Mouse (Mus musculus) C2C12 (cell line): Measurements from ENCODE around the gene 1700074P13Rik. TPM values are rescaled to one million over a fixed set of nuclear protein-coding genes. Genes with fewer than 3 reads are reported as not detected.
"Not testable (repeated sequence)": the region's sequence is repeated elsewhere in the genome, so short reads cannot be mapped to it uniquely, and the experiment has no call there.

Experiments used
- H3K27me3 ChIP-seq: one replicate; pipeline ENCODE4 v1.6.1; 2011; ENCODE audit not compliant: control insufficient read depth, insufficient read depth, insufficient read length
- H3K36me3 ChIP-seq: one replicate; pipeline ENCODE4 v1.6.1; 2011; ENCODE audit not compliant: control insufficient read depth, insufficient read depth
- H3K4me3 ChIP-seq: one replicate; pipeline ENCODE4 v1.5.1; 2011; ENCODE audit warnings: mild to moderate bottlenecking, control low read depth; ENCODE audit not compliant: poor library complexity, insufficient read depth, severe bottlenecking
- H3K79me2 ChIP-seq: one replicate; pipeline ENCODE4 v1.6.1; 2011; ENCODE audit not compliant: control insufficient read depth, insufficient read depth
- H3K79me3 ChIP-seq: one replicate; pipeline ENCODE4 v1.6.1; 2011; ENCODE audit warnings: low read depth, control low read depth
- H3ac ChIP-seq: one replicate; pipeline ENCODE3; 2011; ENCODE audit warnings: low read depth; ENCODE audit not compliant: control insufficient read depth, insufficient read length
- CEBPB ChIP-seq: IDR thresholded peaks from one replicate; pipeline ENCODE4 v1.6.1; 2011; ENCODE audit warnings: low read depth, mild to moderate bottlenecking, control low read depth, moderate library complexity
- CTCF ChIP-seq: IDR thresholded peaks from one replicate; pipeline ENCODE4 v1.5.1; 2011; ENCODE audit not compliant: control insufficient read depth, insufficient read depth, insufficient read length
- FOSL1 ChIP-seq: IDR thresholded peaks from one replicate; pipeline ENCODE4 v1.8.0; 2011; ENCODE audit warnings: mild to moderate bottlenecking, low read length; ENCODE audit not compliant: poor library complexity, insufficient read depth, severe bottlenecking
- MAX ChIP-seq: IDR thresholded peaks from one replicate; pipeline ENCODE4 v1.6.1; 2011; ENCODE audit warnings: mild to moderate bottlenecking, control low read depth
- MYOD1 ChIP-seq: IDR thresholded peaks from one replicate; pipeline ENCODE4 v1.6.1; 2011; ENCODE audit warnings: low read depth; ENCODE audit not compliant: control insufficient read depth, insufficient read length
- MYOG ChIP-seq: IDR thresholded peaks from one replicate; pipeline ENCODE4 v1.6.1; 2011; ENCODE audit not compliant: control insufficient read depth, insufficient read length; ENCODE audit errors: extremely low read depth
- USF1 ChIP-seq: IDR thresholded peaks from one replicate; pipeline ENCODE4 v1.6.1; 2011; ENCODE audit warnings: low read depth, mild to moderate bottlenecking, control low read depth, moderate library complexity
- long read RNA-seq, 2 experiments: library from polyadenylated mRNA; unstranded; transcript quantifications; one replicate each; pipeline ENCODE4 v2.0.0; 2019 to 2020
- polyA plus RNA-seq: library from polyadenylated mRNA; unstranded; fragments of >200 nt; fragmentation: generic; extraction: Trizol; gene quantifications from one replicate; pipeline ENCODE4 v1.2.1, GENCODE M21; 2012; ENCODE audit warnings: missing spikeins

The 1700074P13Rik gene
- polyA plus RNA-seq = not detected
- long read RNA-seq, experiment 1 = 0 reads
- long read RNA-seq, experiment 2 = 0 reads

DNA sequence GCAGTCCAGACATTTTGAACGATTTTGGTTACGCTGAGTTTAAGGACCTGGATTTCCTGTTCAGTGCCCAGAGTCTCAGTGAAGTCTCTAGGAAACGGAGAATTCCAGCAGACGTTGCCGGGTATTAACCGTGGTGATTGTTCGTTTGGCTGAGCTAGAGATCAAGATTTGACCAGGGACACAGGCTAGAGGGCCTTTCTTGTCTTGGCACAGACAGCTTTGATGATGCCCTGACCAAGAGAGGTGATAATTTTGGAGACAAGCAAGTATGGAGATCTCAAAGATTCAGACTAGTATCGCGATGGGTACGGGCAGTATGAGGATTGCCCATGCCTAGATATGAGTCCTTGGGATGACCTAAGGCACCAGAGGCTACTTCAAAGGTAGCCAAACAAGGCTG is at the start of gene 1700074P13Rik:
1700074P13Rik (minus strand) TSS at position 101 of the 400 bp plus-strand sequence.
- H3ac ChIP-seq = no peak within 1 kb of the TSS
- no peaks in the 10 kb centered on the region for H3K79me3 ChIP-seq
- no peak within 1 kb of the TSS for H3K4me3 ChIP-seq
- H3K27me3 ChIP-seq = no peaks in the 10 kb centered on the region
- no peaks in the 10 kb centered on the region for H3K79me2 ChIP-seq
- no peaks in the 10 kb centered on the region for H3K36me3 ChIP-seq
- no peak for TF ChIP-seq FOSL1
- TF ChIP-seq CTCF = no peak
- TF ChIP-seq MAX = no peak
- TF ChIP-seq MYOG = no peak
- no peak for TF ChIP-seq MYOD1
- no peak for TF ChIP-seq CEBPB
- TF ChIP-seq USF1 = no peak

DNA sequence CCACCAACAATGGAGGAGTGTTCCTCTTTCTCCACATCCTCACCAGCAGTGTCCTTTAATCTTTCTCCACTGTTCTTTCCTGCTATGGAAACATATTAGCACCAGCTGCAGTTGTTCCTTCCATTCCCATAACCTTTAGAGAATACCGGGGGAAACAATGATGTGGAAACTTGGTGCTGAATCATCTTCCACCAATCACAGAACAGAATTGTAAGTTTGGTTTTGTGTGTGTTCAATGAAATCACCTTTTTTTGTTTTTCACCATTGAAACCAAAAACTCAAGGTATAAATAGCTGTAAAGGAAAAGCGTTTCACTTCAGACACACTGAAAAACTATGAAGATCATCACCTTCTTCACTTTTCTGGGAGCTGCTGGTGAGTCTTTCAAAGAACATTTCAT is 24.1 kb upstream of the 1700074P13Rik start, which contains the start of gene 1810009J06Rik:
1810009J06Rik (plus strand) TSS at position 301 of the 400 bp plus-strand sequence.
- not testable (repeated sequence) for H3K27me3 ChIP-seq, H3K4me3 ChIP-seq

GRCm38 (mm10) chr6:40953716-40954115 is 13.4 kb upstream of the 1700074P13Rik start:
- H3K36me3 ChIP-seq = no peaks in the 10 kb centered on the region

More for the DNA sequence above, 24.1 kb upstream of the 1700074P13Rik start, which contains the start of gene 1810009J06Rik:
- H3K79me3 ChIP-seq, H3K36me3 ChIP-seq, H3ac ChIP-seq, H3K79me2 ChIP-seq: not testable (repeated sequence)

DNA sequence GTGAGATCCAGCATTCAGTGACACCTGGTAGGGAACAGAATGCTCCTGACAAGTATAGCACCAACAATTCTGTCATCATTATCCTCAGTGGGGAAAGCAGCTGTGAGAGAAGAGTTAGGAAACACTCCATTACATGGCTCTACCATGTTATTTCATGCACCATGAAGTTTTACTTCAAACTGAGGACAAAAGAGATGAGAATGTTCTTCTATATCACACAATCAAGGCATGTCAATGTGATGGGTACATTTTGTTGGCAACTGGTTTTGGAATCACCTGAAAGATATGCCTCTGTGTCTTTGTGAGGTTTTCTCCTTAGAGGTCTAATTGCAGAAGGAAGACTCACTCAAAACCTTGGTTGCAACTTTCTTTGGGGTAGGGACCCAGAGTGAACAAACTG is 11.4 kb upstream of the 1700074P13Rik start, which contains the start of gene Gm4744:
Gm4744 (minus strand) TSS at position 101 of the 400 bp plus-strand sequence.
- TF ChIP-seq USF1 = no peak
- no peak for TF ChIP-seq FOSL1
- TF ChIP-seq MYOD1 = no peak
- TF ChIP-seq CEBPB = no peak
- no peak for TF ChIP-seq MAX
- no peak for TF ChIP-seq CTCF
- no peak for TF ChIP-seq MYOG
- Histone ChIP-seq H3K4me3 (no peak within 1 kb of the TSS), H3ac (no peak within 1 kb of the TSS), H3K79me2 (no peaks in the 10 kb centered on the region), H3K27me3 (no peaks in the 10 kb centered on the region), H3K36me3 (no peaks in the 10 kb centered on the region), H3K79me3 (no peaks in the 10 kb centered on the region)

More at GRCm38 (mm10) chr6:40953716-40954115, 13.4 kb upstream of the 1700074P13Rik start:
- no peaks in the 10 kb centered on the region for H3K79me3 ChIP-seq
- no peaks in the 10 kb centered on the region for H3K27me3 ChIP-seq
- H3K79me2 ChIP-seq = no peaks in the 10 kb centered on the region
- TF ChIP-seq MAX = no peak
- no peak for TF ChIP-seq CEBPB
- TF ChIP-seq CTCF = no peak
- TF ChIP-seq MYOG = no peak
- TF ChIP-seq FOSL1 = no peak
- TF ChIP-seq USF1 = no peak
- no peak for TF ChIP-seq MYOD1
- H3K4me3 ChIP-seq = no peak overlapping the region
- no peak overlapping the region for H3ac ChIP-seq

GRCm38 (mm10) chr6:40919954-40920353 is 20.4 kb downstream of the 1700074P13Rik start:
- Histone ChIP-seq H3K79me2 (no peaks in the 10 kb centered on the region), H3K4me3 (no peak overlapping the region), H3K79me3 (no peaks in the 10 kb centered on the region), H3K27me3 (no peaks in the 10 kb centered on the region), H3ac (no peak overlapping the region), H3K36me3 (no peaks in the 10 kb centered on the region)
- TF ChIP-seq MYOG (no peak), FOSL1 (no peak), MAX (no peak), USF1 (no peak), CEBPB (no peak), CTCF (no peak), MYOD1 (no peak)

GRCm38 (mm10) chr6:40900287-40900686 is 40.1 kb downstream of the 1700074P13Rik start, which contains the start of gene Prss58:
Prss58 (minus strand) TSS chr6:40900387.
- Histone ChIP-seq H3ac (no peak within 1 kb of the TSS), H3K27me3 (no peaks in the 10 kb centered on the region), H3K4me3 (no peak within 1 kb of the TSS), H3K79me3 (no peaks in the 10 kb centered on the region), H3K79me2 (no peaks in the 10 kb centered on the region), H3K36me3 (no peaks in the 10 kb centered on the region)
- no peak for TF ChIP-seq CEBPB
- TF ChIP-seq MYOG = no peak
- TF ChIP-seq USF1 = no peak
- no peak for TF ChIP-seq CTCF
- TF ChIP-seq MYOD1 = no peak
- no peak for TF ChIP-seq MAX
- TF ChIP-seq FOSL1 = no peak
